Mouse (Mus musculus): ENCODE data around the gene Lzts3.

The Lzts3 gene

DNA sequence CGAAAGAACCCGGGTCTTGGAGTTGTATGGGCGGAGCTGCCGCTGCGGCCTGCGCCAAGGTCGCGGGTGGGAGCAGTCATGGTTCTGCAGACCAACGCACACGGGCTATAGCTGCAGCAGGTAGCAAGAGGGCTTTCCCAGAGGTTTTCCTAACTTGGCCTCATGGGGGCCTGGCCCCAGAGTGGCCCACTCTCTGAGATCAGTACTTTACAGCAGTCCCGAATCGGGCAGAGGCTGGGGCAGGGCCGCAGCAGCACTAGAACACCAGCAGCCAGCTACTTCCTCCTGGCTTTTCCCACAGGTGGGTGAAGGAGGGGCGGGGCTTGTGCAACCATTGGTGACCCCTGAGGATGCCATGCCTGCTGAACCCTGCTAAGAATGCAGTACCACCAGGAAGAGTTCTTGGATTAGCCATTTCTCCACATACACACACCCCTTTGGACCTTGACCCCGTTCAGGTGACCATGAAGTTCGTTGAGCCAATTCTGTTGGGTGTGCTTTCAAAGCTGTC, 4.4 kb downstream of the Lzts3 start:
- in situ Hi-C loops (cut with MboI, MseI), result no loop called here

- in situ Hi-C loops (cut with MboI, MseI), result no loop called here
Observed at GRCm38 (mm10) chr2:130635847-130636246, 6.8 kb downstream of the Lzts3 start.

DNA sequence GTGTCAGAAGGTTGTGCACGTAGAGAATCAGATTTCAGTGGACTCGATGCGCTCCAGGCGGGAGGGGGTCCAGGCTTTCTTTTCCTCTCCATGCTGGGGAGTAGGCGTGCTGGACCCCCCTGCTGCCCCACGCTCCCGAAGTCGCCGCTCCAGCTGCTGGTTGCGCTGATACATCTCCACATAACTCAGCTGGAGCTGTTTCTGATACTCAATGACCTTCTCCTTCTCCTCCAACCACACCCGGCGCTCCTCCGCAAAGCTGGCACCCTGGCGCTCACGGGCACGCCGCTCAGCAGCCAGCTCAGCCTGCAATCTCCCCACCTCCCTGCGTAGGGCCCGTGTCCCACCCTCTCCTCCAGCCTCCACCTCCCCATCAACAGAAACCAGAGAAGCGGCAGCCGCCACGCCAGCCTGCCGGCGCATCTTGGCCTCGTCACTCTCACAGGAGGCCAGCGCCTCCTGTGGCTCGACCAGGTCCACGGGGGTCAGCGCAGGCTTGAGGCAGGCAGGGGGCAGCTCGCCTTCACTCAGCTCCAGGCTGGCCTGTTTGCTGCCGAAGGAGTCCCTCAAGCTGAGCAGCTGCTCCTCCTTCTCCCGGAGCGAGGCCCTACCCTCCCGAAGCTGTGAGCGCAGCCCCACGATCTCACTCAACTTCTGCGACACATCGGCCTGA, 7.7 kb downstream of the Lzts3 start:
- in situ Hi-C loops (cut with MboI, MseI), result no loop called here

GRCm38 (mm10) chr2:130634006-130634738, 8.4 kb downstream of the Lzts3 start:
- in situ Hi-C loops (cut with MboI, MseI), result no loop called here

DNA sequence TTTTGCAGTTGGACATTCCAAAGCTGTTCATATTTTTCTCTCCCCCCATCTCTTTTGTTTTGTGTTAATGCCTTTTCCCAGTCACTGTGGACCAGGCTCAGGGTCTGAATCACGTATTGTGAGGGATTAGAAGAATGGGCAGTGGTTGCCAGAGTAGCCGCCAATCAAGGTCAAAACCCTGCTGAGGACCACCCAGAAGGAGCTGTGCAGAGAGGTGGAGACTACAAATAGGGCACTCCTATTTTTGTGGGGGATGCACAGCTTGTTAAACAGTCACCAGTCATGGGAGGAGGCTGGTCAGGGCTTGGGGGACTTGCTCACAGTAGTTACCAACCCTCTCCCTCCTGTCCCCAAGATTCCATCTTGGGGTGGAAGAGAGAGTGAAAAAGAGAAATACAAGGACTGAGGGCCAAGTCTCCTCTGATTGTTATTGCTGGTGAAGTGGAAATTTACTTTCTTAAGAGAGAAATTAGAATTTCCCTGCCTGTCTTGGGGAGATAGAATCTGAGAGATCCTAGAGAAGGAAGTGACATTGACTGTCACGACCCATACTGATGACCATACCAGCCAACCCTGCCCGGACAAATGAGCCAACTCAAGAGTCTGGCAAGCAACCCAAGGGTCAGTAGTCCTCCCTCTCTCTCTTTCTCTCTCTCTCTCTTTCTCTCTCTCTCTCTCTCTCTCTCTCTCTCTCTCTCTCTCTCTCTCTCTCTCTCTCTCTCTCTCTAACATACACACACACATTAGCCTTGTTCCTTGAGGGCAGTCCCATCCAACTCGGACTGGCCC, 9.5 kb downstream of the Lzts3 start:
- in situ Hi-C loops (cut with MboI, MseI), result no loop called here

GRCm38 (mm10) chr2:130632416-130632815, 10.2 kb downstream of the Lzts3 start:
- in situ Hi-C loops (cut with MboI, MseI), result no loop called here

- in situ Hi-C loops (cut with MboI, MseI), result no loop called here
Observed at GRCm38 (mm10) chr2:130629839-130630203, 12.8 kb downstream of the Lzts3 start, which contains the start of the genes Fastkd5 and Ubox5. TSS of gene Fastkd5 (minus strand) at chr2:130630027. TSS of gene Ubox5 (minus strand) at chr2:130630038.

GRCm38 (mm10) chr2:130629080-130629838, 13.3 kb downstream of the Lzts3 start:
- in situ Hi-C loops (cut with MboI, MseI), result no loop called here

GRCm38 (mm10) chr2:130628424-130628823, 14.2 kb downstream of the Lzts3 start:
- in situ Hi-C loops (cut with MboI, MseI), result no loop called here

GRCm38 (mm10) chr2:130618972-130619371, 23.6 kb downstream of the Lzts3 start:
- in situ Hi-C loops (cut with MboI, MseI), result no loop called here

DNA sequence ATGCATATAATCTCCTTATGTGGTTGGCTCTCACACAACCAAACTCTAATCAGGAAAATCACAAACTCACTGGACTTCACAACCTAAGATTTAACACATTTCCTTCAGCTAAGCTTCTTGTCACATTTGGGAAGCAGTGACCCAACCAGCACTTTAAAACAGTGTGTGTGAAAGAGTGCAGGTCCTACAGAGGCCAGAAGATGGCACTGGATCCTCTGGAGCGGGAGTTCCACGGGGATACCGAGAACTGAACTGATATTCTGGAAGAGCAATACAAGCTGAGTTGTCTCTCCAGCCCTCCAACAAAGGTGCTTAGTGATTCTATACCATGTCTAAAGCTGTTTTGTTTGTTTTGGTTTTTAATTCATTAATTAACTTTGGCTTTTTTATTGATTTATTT, 29.5 kb downstream of the Lzts3 start:
- in situ Hi-C loops (cut with MboI, MseI), result no loop called here

DNA sequence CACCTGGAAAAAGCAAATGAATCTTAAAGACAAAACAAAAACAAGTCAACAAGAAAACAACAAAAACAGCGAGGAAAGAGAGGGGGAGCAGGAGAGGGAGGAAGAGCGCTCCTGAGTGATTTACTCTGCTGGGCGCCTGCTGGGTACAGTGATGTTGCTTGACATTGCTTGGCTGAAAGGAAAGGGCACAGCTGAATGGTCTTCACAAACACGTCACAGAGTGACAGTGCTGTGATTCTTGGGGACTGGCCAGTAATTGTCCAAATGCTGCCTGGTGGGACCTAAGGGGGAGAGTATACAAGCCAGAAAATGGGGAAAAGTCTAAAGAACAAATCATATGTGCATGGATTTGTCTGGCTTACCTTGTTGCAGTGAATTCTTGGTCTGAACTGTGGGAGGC, 40.4 kb downstream of the Lzts3 start:
- in situ Hi-C loops (cut with MboI, MseI), result no loop called here

- in situ Hi-C loops (cut with MboI, MseI), result no loop called here
Observed at GRCm38 (mm10) chr2:130598399-130598798, 44.2 kb downstream of the Lzts3 start.

GRCm38 (mm10) chr2:130597601-130598010, 45.0 kb downstream of the Lzts3 start:
- in situ Hi-C loops (cut with MboI, MseI), result no loop called here

DNA sequence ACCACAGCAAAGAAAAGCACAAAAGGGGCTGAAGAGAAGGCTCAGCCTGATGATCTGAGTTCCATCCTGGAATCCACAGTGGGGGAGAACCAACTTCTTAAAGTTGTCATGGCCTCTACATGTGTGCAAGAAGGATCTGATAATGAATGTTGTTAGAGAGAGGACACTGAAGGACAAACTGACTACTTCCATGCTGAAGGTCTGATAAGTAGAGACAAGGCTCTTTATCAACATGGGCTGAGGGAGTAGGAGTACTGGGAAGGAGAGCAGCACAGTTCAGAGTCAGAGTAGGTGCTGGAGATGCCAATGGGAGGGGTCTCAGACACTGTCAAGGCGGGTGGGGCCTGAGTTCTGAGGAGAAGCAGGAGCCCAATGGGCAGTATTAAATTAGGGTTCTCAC, 47.0 kb downstream of the Lzts3 start:
- in situ Hi-C loops (cut with MboI, MseI), result no loop called here

- in situ Hi-C loops (cut with MboI, MseI), result no loop called here
Observed at GRCm38 (mm10) chr2:130591016-130591415, 51.6 kb downstream of the Lzts3 start.

DNA sequence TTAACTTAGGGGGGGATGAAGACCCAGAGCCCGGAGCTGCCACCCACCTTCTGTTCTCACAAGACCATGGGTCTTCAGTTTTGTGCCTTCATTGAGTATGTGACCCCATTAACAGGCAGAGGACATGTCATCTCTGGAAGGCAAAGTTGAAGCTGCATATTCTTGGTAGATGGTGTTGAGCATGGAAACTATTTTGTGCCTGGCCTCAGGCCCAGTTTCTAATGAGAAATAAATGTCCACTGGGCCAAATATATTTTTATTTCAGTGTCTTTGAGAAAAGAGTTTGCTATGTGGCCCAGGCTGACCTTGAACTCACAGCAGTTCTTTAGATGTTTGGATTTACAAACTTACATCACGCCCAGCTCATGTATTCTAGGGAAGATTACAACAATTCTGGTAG, 52.8 kb downstream of the Lzts3 start:
- in situ Hi-C loops (cut with MboI, MseI), result no loop called here

DNA sequence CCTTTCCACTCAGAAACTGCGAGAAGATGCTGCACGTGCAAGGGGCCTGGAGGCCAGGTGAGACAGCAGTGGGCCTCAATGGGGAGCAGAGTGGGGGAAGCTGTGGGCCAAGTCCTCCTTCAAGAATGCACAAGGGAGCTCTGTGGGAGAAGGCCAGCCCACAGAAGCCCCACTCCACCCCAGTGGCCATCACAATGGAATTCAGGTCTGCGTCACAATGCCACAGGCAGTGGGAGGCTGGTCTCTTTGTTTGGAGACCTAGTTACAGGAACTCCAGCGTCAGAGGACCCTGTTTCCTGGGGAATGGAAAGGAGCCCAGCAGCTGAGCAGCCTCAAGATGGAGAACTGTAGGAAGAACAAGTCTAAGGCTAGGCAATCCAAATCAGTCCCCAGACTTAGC, 53.4 kb downstream of the Lzts3 start:
- in situ Hi-C loops (cut with MboI, MseI), result no loop called here

DNA sequence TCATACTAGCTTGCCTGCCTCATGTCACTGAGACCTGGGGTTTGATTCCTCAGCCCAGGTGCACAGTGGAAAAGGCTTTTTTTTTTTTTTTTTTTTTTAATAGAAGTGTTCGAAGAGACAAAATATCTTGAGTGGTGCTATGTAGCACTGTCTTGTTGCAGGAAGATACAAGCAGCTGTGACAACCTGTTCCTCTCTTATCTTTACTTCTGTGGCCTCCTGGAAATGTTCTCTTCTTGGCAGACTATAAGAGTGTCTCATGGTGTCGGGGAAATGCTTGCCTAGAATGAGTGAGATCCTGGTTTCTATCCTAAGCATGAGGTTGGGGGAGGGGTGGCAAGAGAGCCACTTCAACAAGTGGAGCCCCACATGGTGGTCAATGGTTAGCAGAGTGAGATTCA, 54.2 kb downstream of the Lzts3 start:
- in situ Hi-C loops (cut with MboI, MseI), result no loop called here

- in situ Hi-C loops (cut with MboI, MseI), result no loop called here
Observed at GRCm38 (mm10) chr2:130586016-130586415, 56.6 kb downstream of the Lzts3 start.

DNA sequence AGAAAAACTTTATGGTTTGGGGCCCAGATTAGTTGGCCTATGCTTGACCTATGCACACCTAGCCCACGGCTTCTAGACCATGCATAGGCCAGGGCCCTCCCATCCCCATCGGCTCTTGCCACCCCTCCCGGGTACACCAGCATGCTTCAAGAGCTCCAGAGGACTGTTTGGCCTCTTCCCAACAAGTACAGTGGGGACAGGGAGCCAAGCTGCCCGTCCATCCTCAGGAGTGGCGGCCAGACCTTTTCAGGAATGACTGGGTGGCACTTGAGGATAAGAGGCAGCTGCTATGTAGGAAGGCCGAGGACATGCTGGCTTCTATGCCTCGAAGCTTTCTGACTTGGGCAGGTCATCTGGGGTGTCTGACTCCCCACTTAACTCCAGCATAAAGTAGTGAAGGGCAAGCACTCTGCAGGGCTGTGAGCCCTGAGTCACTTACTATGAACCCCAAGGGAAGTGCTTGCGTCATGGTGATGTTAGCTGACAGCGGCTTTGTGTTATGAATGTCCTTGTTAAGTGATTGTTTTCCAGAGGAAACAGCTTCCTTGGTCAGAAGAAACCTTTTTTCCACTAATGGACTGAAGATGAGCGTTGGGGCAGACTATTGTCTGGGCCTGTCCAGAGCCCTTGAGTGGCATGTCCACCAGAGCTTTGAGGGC, 58.6 kb downstream of the Lzts3 start:
- in situ Hi-C loops (cut with MboI, MseI), result loop anchor here (5.0 kb wide), 1 partner anchor 38 kb away; no protein-coding TSS in a partner anchor

All from T-helper 2 cell (primary cell).